Mouse (Mus musculus) neural tube, embryonic 12.5 days (tissue): ENCODE data around the gene Farp1. TPM values are rescaled to one million over a fixed set of nuclear protein-coding genes. Genes with fewer than 3 reads are reported as not detected.

Source experiments
- ATAC-seq: fragments of 200-750 bp; cut with Nextera tagmentation; 2 replicates; pipeline ENCODE4 v1.8.0; 2017; ENCODE audit warnings: low read depth, mild to moderate bottlenecking, moderate TSS enrichment, moderate library complexity; ENCODE audit not compliant: low FRiP score
- H3K27ac ChIP-seq: fragments of 300-500 bp; sonication (generic); 2 replicates; pipeline ENCODE4 v1.5.1; 2016
- H3K27me3 ChIP-seq: fragments of 300-500 bp; sonication (generic); replicated peaks from 2 replicates; pipeline ENCODE4 v1.6.1; 2016; ENCODE audit warnings: mild to moderate bottlenecking
- H3K36me3 ChIP-seq: fragments of 300-500 bp; sonication (generic); 2 replicates; pipeline ENCODE4 v1.6.1; 2016; ENCODE audit warnings: mild to moderate bottlenecking
- H3K4me1 ChIP-seq: fragments of 300-500 bp; sonication (generic); 2 replicates; pipeline ENCODE4 v1.6.1; 2016
- H3K4me2 ChIP-seq: fragments of 300-500 bp; sonication (generic); replicated peaks from 2 replicates; pipeline ENCODE4 v1.6.1; 2016; ENCODE audit warnings: mild to moderate bottlenecking
- H3K4me3 ChIP-seq: fragments of 300-500 bp; sonication (generic); 2 replicates; pipeline ENCODE4 v1.5.1; 2016
- H3K9ac ChIP-seq: fragments of 300-500 bp; sonication (generic); 2 replicates; pipeline ENCODE4 v1.6.1; 2016; ENCODE audit warnings: mild to moderate bottlenecking
- H3K9me3 ChIP-seq: fragments of 300-500 bp; sonication (generic); 2 replicates; pipeline ENCODE4 v1.6.1; 2016; ENCODE audit warnings: mild to moderate bottlenecking
- WGBS: fragments of 180-500 bp; shearing (Covaris S2); methylation state at CpG from one replicate; pipeline ENCODE4 v1.1.7; 2016; 5-methylcytosine and 5-hydroxymethylcytosine counted together
- polyA plus RNA-seq: library from polyadenylated mRNA; unstranded; fragments of >200 nt; fragmentation: Nextera tagmentation; extraction: Ambion mirVana; gene quantifications from 2 replicates; pipeline ENCODE4 v1.2.1, GENCODE M21; 2016

The Farp1 gene
- polyA plus RNA-seq, 1 experiment from 2014 or later, result 24.9 TPM

DNA sequence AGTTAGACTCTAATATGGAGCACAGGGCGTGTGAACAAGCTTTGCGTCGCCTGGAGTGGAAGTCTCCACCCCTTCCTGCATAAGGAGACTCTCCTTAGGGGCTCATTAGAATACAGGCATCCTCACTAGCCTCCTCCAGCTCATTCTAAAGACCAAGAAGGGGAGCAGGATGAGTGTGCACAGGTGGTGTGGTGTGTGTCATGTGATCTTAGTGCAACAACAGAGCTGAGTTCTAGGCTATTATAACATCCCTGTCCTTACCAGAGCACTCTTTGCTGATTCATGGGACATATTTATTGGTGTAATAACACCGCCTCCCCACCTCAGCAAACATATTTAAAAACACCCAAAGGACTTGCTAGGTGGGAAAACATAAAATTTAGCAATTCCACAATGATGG is 120.2 kb downstream of the Farp1 start:
- WGBS, result 75% methylated on average over 4 of the region's 4 CpGs
- Histone ChIP-seq H3K9ac (no peak overlapping the region), H3K4me1 (peaks cover 20% of the 10 kb centered on the region; the same call in 1 of the 2 replicates), H3K27ac (no peak overlapping the region), H3K9me3 (no peaks in the 10 kb centered on the region), H3K4me2 (no peak overlapping the region), H3K36me3 (no peaks in the 10 kb centered on the region), H3K4me3 (no peak overlapping the region), H3K27me3 (no peaks in the 10 kb centered on the region)
- no peak for ATAC-seq

DNA sequence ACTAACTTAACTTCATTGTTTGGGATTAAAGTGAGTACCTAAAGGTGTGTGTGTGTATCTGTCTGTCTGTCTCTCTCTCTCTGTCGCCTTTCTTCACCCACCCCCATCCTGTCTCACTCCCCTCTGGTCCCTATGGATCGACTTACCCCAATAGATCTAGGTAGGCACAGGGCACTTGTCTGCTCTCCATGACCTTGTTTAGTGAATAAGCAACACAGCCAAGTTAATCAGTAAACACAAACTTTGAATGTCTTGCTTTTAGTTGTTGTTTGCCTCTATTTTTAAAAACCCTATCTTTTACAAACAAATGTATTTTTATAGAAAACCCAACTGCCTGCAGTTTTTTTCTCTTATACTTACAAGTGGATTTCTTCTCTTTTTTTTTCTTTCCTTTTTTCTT is 123.6 kb downstream of the Farp1 start:
- Histone ChIP-seq H3K4me2 (no peak overlapping the region), H3K36me3 (no peaks in the 10 kb centered on the region), H3K4me1 (0 out of 2 replicates have a peak, but pooled peaks cover 1% of the 10 kb centered on the region), H3K4me3 (no peak overlapping the region), H3K27ac (no peak overlapping the region), H3K9ac (no peak overlapping the region), H3K9me3 (no peaks in the 10 kb centered on the region), H3K27me3 (no peaks in the 10 kb centered on the region)
- no peak for ATAC-seq
- WGBS, result 82% methylated on average over 2 of the region's 2 CpGs

DNA sequence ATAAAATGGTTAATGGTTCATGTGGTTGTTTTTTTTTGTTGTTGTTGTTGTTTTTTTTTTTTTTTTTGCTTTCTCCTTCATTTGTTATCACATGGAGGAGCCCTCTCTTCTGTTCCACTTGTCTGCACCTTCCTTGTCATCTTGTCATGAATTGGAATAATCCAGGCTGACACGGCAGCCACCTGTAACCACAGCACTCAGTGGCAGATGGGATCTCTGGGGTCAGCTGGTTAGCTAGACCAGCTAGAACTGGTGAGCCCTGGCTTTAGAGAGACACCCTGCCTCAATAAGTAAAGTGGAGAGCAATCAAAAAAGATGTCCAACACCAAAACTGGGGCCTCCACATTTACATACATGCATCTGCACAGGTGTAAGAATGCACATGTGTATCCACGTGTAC is 127.8 kb downstream of the Farp1 start:
- no peaks in the 10 kb centered on the region for H3K9me3 ChIP-seq
- H3K27ac ChIP-seq, result no peak overlapping the region
- no peak overlapping the region for H3K4me3 ChIP-seq
- H3K4me1 ChIP-seq, result no peaks in the 10 kb centered on the region
- no peak for ATAC-seq
- no peak overlapping the region for H3K9ac ChIP-seq
- WGBS, result 93% methylated on average over 2 of the region's 2 CpGs
- H3K27me3 ChIP-seq, result no peaks in the 10 kb centered on the region
- H3K4me2 ChIP-seq, result no peak overlapping the region
- no peaks in the 10 kb centered on the region for H3K36me3 ChIP-seq

DNA sequence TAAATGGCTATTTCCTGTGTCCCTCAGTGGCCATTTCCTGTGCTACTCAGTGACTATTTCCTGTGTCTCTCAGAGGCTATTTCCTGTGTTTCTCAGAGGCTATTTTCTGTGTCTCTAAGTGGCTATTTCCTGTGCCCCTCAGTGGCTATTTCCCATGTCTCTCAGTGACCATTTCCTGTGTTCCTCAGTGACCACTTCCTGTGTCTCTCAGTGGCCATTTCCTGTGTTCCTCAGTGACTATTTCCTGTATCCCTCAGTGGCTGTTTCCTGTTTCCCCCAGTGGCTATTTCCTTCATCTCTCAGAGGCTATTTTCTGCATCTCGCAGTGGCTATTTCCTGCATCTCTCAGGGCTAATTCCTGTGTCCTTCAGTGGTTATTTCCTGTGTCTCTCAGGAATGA is 129.9 kb downstream of the Farp1 start:
- Histone ChIP-seq H3K4me1 (no peaks in the 10 kb centered on the region), H3K27ac (no peak overlapping the region), H3K4me2 (no peak overlapping the region), H3K27me3 (no peaks in the 10 kb centered on the region), H3K9me3 (no peaks in the 10 kb centered on the region), H3K9ac (no peak overlapping the region), H3K4me3 (no peak overlapping the region), H3K36me3 (no peaks in the 10 kb centered on the region)
- no peak for ATAC-seq
- WGBS, result 89% methylated on average over 1 of the region's 1 CpGs

DNA sequence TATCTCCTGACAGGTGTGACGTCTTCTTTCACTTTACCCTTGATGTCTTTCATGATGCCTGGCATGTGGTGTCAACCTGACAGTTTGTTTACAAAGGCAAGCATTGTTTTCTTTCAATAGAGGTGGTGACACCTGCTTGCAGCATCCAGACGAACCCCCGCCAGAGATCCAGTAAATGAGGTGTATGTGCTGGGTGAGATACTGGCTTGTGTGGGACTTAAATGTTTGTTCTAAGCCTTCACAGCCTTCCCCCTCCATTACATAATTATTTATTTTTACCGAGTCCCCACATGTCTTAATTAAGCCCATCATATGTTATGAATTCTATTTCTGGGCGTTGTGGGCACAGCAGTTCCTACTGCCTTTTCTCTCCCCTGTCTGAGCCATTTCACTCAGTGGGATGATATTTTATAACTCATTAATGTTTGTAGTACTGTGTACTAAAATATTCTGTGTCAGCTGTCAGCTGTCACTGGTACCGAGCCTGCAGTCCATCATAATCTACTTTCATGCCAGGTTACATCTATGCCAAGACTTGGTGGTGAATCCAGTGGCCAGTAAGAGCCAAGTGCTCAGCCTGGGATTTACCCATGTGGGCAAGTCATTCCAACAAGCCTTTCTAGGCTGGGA is 130.5 kb downstream of the Farp1 start:
- Histone ChIP-seq H3K9me3 (no peaks in the 10 kb centered on the region), H3K4me1 (no peaks in the 10 kb centered on the region), H3K36me3 (no peaks in the 10 kb centered on the region), H3K27ac (no peak overlapping the region), H3K9ac (no peak overlapping the region), H3K4me2 (no peak overlapping the region), H3K4me3 (no peak overlapping the region), H3K27me3 (no peaks in the 10 kb centered on the region)
- 82% methylated on average over 6 of the region's 6 CpGs for WGBS
- ATAC-seq, result no peak

DNA sequence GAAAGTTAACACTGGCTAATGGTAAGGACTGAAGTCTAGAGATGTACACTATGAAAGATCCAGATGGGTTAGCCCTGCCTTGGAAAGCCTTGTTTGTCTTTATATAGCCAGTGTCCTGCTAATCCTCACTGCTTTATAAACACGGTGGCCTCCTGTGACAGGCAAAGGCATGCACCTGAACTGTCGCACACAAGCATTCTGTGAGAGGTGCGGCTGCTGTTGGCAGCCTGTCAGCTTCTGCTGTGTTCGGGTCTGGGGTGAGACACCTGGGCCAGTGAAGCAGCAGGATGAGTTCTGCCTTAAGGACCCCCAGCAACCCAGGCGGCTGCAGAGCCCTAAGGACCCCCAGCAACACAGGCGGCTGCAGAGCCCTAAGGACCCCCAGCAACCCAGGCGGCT is 131.0 kb downstream of the Farp1 start:
- WGBS, result 88% methylated on average over 7 of the region's 7 CpGs

DNA sequence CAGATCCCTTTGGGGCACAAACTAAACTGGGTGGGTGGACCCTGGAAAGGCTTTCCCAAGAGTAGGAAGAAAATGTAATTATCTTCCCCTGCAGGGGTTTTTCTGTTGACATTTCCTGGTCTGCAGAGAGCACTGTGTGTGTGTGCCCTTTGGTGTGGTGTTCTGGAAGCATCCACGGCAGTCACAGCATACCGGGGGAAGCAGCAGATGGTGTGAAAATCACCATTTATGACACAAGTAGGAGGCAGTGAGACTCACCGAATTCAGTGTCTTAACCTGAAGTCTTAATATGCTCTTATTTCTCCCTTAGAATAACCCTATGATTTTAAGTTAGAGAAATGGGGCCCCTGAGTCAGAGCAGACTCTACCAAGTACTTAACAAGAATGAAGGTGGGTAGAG is 133.7 kb downstream of the Farp1 start:
- H3K27ac ChIP-seq, result no peak overlapping the region

More for the DNA sequence above, 131.0 kb downstream of the Farp1 start:
- Histone ChIP-seq H3K9ac (no peak overlapping the region), H3K4me3 (no peak overlapping the region), H3K9me3 (no peaks in the 10 kb centered on the region), H3K4me1 (no peaks in the 10 kb centered on the region), H3K27me3 (no peaks in the 10 kb centered on the region), H3K27ac (no peak overlapping the region), H3K36me3 (no peaks in the 10 kb centered on the region), H3K4me2 (no peak overlapping the region)
- no peak for ATAC-seq

DNA sequence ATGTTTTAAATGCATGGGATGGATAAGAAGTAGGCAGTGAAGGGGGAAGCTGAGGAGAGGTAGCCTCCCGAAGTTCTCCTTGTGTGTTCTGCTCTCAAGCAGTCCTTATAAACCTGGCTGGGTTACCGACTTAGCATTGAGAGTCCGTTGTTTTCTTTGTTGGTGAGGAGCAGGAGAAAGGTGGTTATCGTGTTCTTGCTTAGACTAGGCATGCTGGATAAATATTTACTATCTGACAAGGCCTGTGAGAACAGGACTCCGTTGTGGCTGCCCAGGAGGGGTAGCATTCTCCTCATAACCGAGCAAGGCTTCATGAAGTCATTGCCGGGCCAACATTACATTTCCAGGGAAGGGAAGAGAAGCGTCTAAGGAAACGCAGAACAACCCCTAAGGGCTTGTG is 135.3 kb downstream of the Farp1 start:
- H3K9me3 ChIP-seq, result no peaks in the 10 kb centered on the region
- no peak overlapping the region for H3K27ac ChIP-seq
- H3K4me3 ChIP-seq, result no peak overlapping the region
- ATAC-seq, result no peak
- no peaks in the 10 kb centered on the region for H3K27me3 ChIP-seq
- H3K4me2 ChIP-seq, result no peak overlapping the region
- H3K4me1 ChIP-seq, result peaks cover 15% of the 10 kb centered on the region
- no peaks in the 10 kb centered on the region for H3K36me3 ChIP-seq
- no peak overlapping the region for H3K9ac ChIP-seq
- WGBS, result 88% methylated on average over 9 of the region's 9 CpGs

More for the DNA sequence above, 133.7 kb downstream of the Farp1 start:
- Histone ChIP-seq H3K9me3 (no peaks in the 10 kb centered on the region), H3K9ac (no peak overlapping the region), H3K27me3 (no peaks in the 10 kb centered on the region), H3K4me1 (peaks cover 15% of the 10 kb centered on the region), H3K36me3 (no peaks in the 10 kb centered on the region), H3K4me3 (no peak overlapping the region), H3K4me2 (no peak overlapping the region)
- no peak for ATAC-seq
- WGBS, result 79% methylated on average over 3 of the region's 3 CpGs

DNA sequence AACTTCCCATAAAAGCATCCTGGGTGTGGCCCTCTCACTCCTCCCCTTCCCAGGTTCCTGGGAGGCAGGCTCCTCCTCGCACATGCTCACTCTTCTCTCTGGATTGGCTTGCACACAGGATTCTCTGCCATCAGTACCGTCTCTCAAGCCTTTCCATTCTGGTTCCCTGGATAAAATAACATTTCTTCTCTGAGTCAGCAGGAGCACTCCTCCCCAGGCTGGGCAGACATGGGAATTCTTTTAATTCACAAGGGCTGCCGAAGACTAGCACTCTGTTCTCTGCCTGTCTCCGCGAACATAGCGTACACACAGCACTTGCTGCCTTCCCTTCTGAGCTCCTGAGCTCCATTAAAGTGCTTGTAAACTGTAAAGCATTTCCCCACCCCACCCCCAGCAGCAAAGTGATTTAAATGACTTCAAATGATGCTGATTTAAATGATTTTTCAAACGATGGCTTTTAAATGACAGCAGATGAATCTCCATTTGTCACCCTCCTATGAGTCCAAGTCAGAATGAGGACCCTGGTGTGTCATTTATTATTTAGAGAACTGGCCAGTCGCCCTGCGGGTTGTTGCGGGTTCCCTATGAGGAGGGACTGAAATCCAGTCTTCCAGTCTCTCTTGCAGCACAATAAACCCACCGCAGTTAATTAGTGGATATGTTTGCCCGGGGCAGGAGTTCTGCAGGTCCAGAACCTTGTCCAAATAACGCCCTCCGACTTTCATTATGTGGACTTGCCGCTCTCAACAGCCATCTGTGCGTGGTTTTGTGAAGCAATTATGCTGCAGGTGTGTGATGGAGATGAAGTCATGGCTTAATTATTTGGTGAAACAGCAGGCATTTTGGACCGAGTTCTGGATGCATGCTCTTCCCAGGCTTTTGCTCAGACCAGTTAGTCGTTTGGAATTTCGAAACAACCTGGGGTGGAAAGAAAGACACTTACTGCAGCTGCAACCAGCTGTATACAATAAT is 137.4 kb downstream of the Farp1 start:
- Histone ChIP-seq H3K27ac (0 out of 2 replicates have a peak overlapping the region, but pooled peaks have one; percentile 26), H3K9me3 (no peaks in the 10 kb centered on the region), H3K9ac (0 out of 2 replicates have a peak overlapping the region, but pooled peaks have one; percentile 17), H3K4me1 (peaks cover 15% of the 10 kb centered on the region), H3K27me3 (no peaks in the 10 kb centered on the region), H3K36me3 (no peaks in the 10 kb centered on the region), H3K4me2 (peak overlapping the region; percentile 43), H3K4me3 (no peak overlapping the region; the same call in 1 of the 2 replicates)
- 39% methylated on average over 19 of the region's 19 CpGs for WGBS
- peak; percentile 76 for ATAC-seq

DNA sequence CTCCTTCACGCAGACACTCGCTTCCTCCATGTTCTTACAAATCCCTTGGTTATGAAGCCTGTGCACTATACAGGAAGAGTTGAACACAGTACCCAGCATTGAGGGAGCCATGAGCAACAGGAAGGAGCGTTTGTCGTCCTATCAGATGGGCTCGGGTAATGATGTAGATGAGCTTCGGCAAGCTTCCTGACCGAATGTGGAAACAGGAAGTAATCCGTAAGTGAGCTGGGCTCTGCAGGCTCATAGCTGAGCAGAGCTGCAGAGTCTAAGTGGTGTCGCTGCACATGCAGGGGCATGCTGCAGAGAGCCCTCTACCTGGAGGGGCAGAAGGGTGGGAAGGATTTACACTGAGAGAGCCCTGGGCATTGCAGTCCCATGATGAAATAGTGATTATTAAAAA is 140.4 kb downstream of the Farp1 start:
- Histone ChIP-seq H3K36me3 (no peaks in the 10 kb centered on the region), H3K4me3 (no peak overlapping the region), H3K27ac (no peak overlapping the region), H3K4me1 (peaks cover 15% of the 10 kb centered on the region), H3K9me3 (no peaks in the 10 kb centered on the region), H3K4me2 (no peak overlapping the region), H3K9ac (no peak overlapping the region), H3K27me3 (no peaks in the 10 kb centered on the region)
- 87% methylated on average over 9 of the region's 9 CpGs for WGBS
- ATAC-seq, result no peak

DNA sequence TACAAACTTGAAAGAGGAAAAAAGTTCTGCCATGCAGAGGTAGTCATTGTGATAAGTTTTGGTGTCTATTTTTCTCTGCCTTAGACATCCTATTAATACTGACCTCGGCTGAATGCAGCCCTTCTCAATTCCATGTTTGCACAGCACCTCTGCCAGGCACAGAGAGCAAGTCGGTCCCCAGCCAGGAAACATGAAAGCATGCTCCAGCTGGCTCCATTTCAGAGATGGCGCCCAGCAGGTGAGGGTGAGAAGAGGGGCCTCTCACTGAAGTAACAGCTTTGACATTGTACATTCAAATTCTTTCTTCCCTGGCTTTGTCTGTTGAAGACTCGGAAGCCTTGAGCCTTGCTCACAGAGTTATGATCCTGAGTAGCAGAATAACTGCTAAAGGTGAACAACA is 140.9 kb downstream of the Farp1 start:
- Histone ChIP-seq H3K27me3 (no peaks in the 10 kb centered on the region), H3K4me2 (no peak overlapping the region), H3K36me3 (no peaks in the 10 kb centered on the region), H3K4me3 (no peak overlapping the region), H3K4me1 (peaks cover 15% of the 10 kb centered on the region), H3K9me3 (no peaks in the 10 kb centered on the region), H3K27ac (no peak overlapping the region), H3K9ac (no peak overlapping the region)
- 83% methylated on average over 4 of the region's 4 CpGs for WGBS
- ATAC-seq, result no peak

DNA sequence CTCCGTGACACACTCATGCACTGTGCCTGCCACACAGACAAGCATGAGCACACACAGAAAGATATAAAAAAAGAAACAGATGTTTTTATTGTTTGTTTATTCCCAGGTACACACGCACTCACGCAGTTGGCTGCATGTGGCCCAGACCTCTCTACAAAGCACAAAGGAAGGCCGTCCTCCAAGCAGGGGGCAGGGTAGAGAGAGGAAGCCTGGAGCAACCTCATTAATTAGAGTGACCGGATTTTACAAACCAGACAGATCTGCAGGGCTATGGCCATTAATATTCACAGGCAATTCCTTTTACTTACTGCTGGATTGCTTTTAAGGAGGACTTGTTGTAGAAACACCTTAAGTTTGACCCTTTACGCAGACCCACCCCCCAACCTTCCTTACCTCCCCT is 142.9 kb downstream of the Farp1 start:
- Histone ChIP-seq H3K4me2 (no peak overlapping the region), H3K4me1 (peaks cover under 1% of the 10 kb centered on the region; the same call in 1 of the 2 replicates), H3K27ac (no peak overlapping the region), H3K27me3 (no peaks in the 10 kb centered on the region), H3K4me3 (no peak overlapping the region), H3K9me3 (no peaks in the 10 kb centered on the region), H3K9ac (no peak overlapping the region), H3K36me3 (no peaks in the 10 kb centered on the region)
- 75% methylated on average over 6 of the region's 6 CpGs for WGBS
- no peak for ATAC-seq
